Mouse (Mus musculus) neutrophil, adult 59 days (primary cell): ENCODE measurements around the gene Pld1. TPM values are rescaled to one million over a fixed set of nuclear protein-coding genes. Genes with fewer than 3 reads are reported as not detected.

Experiments used
- total RNA-seq, 2 experiments: library from RNA; stranded (reverse); gene quantifications; 1 replicate in 1 of 2; 2 replicates in 1 of 2; pipeline ENCODE4 v1.2.4; 2023

Pld1 gene
- 10 to 100 TPM; 50.7 to 55.6 TPM for total RNA-seq

GRCm38 (mm10) chr3:27938381-27939323 lies at the start of gene Pld1:
Pld1 (plus strand) TSS chr3:27938695.

GRCm38 (mm10) chr3:27896318-27896892 lies 42.1 kb upstream of the Pld1 start, which contains the start of gene Tmem212:
Tmem212 (minus strand) TSS chr3:27896368.

Other genes with a start within 250 kb of the Pld1 start
- gene Fndc3b, start 227.4 kb upstream of the Pld1 start, total RNA-seq = 10 to 100 TPM; 36.8 to 42.0 TPM
- gene Tmem212, start 42.3 kb upstream of the Pld1 start, total RNA-seq = not detected